Mouse (Mus musculus) kidney, postnatal 4 days (tissue): ENCODE data around the gene Csk.

ENCODE experiments used
- DNase-seq, 2 experiments: peaks; one replicate each; pipeline ENCODE4 v3.0.0; 2021; ENCODE audit warnings: mixed read lengths in 2 of 2

The Csk gene

GRCm38 (mm10) chr9:57653283-57653682 lies at the start of gene Csk:
Gene Csk (minus strand): TSS chr9:57653631.
- DNase-seq = no peak

- DNase-seq = no peak
Observed at GRCm38 (mm10) chr9:57698466-57699150, 45.2 kb upstream of the Csk start.

GRCm38 (mm10) chr9:57697380-57697779 lies 43.9 kb upstream of the Csk start:
- DNase-seq = no peak

GRCm38 (mm10) chr9:57696380-57697285 lies 43.2 kb upstream of the Csk start:
- DNase-seq = peak; percentile 45 to 60

GRCm38 (mm10) chr9:57694108-57694507 lies 40.7 kb upstream of the Csk start:
- no peak for DNase-seq

GRCm38 (mm10) chr9:57688606-57689005 lies 35.2 kb upstream of the Csk start:
- DNase-seq = no peak

GRCm38 (mm10) chr9:57688158-57688557 lies 34.7 kb upstream of the Csk start:
- DNase-seq = peak; percentile 29 to 37

GRCm38 (mm10) chr9:57687751-57688150 lies 34.3 kb upstream of the Csk start, which contains the start of gene Cyp1a1:
Gene Cyp1a1 (plus strand): TSS chr9:57687928.
- DNase-seq = no peak

- no peak for DNase-seq
Observed at GRCm38 (mm10) chr9:57686011-57686410, 32.6 kb upstream of the Csk start.

- DNase-seq = no peak
Observed at GRCm38 (mm10) chr9:57683520-57683919, 30.1 kb upstream of the Csk start, which contains the start of gene Cyp1a2. Gene Cyp1a2 (minus strand): TSS chr9:57683703.

- DNase-seq = no peak
Observed at GRCm38 (mm10) chr9:57681411-57681810, 28.0 kb upstream of the Csk start.

- DNase-seq = no peak
Observed at GRCm38 (mm10) chr9:57671500-57671899, 18.1 kb upstream of the Csk start.

GRCm38 (mm10) chr9:57671037-57671436 lies 17.6 kb upstream of the Csk start:
- no peak for DNase-seq

GRCm38 (mm10) chr9:57669566-57669965 lies 16.1 kb upstream of the Csk start:
- peak; percentile 36 to 63 for DNase-seq

GRCm38 (mm10) chr9:57668277-57668676 lies 14.8 kb upstream of the Csk start:
- no peak for DNase-seq

GRCm38 (mm10) chr9:57667817-57668216 lies 14.4 kb upstream of the Csk start:
- peak in 1 of 2 experiments; percentile 22 for DNase-seq

- DNase-seq = no peak
Observed at GRCm38 (mm10) chr9:57667136-57667535, 13.7 kb upstream of the Csk start.

- no peak for DNase-seq
Observed at GRCm38 (mm10) chr9:57666536-57666935, 13.1 kb upstream of the Csk start.

GRCm38 (mm10) chr9:57664616-57665015 lies 11.2 kb upstream of the Csk start:
- no peak for DNase-seq

- no peak for DNase-seq
Observed at GRCm38 (mm10) chr9:57661552-57661951, 8.1 kb upstream of the Csk start.

GRCm38 (mm10) chr9:57660501-57660900 lies 7.1 kb upstream of the Csk start:
- DNase-seq = no peak

- DNase-seq = peak; percentile 78 to 85
Observed at GRCm38 (mm10) chr9:57659774-57660173, 6.3 kb upstream of the Csk start.

GRCm38 (mm10) chr9:57658970-57659369 lies 5.5 kb upstream of the Csk start:
- DNase-seq = no peak

- peak in 1 of 2 experiments; percentile 27 for DNase-seq
Observed at GRCm38 (mm10) chr9:57657843-57658242, 4.4 kb upstream of the Csk start.
